Mouse (Mus musculus): ENCODE results near the gene Myo1h.

DNA sequence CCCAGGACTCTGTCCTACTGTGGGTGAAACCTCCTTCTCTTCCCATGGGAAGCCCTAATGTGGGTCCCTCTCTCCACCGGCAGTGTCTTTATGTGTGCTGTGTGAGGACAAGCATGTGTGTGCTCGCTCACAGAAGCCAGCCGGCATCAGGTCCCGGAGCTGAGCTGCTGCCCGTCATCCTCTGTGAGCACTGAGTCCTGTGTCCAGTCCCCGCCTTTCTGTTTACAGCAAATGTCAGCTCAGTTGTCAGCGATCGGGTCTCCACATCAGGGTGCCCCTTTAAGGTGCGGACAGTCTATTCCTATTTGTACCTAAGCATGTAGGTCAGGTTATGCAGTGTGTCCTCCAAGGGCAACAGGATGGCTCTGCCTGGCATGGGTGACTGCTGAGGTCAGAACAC, 84.6 kb downstream of the Myo1h start:
- TF ChIP-seq CEBPB (IDR thresholded peaks at IDR 0.05; ENCODE audit: insufficient read depth, poor library complexity, severe bottlenecking) (no peak), TCF12 (IDR thresholded peaks at IDR 0.05; ENCODE audit: insufficient read depth, poor library complexity, severe bottlenecking) (no peak), USF1 (IDR thresholded peaks at IDR 0.05; ENCODE audit: low read depth) (no peak), MAX (IDR thresholded peaks at IDR 0.05; ENCODE audit: low read depth) (no peak), E2F4 (IDR thresholded peaks at IDR 0.05; ENCODE audit: insufficient read depth) (no peak), POLR2A (IDR thresholded peaks at IDR 0.05; ENCODE audit: insufficient read length, low read depth) (no peak), MYOG (IDR thresholded peaks at IDR 0.05; ENCODE audit: control insufficient read depth in 1 of 3, insufficient read depth in 1 of 3, insufficient read length in 2 of 3, low read depth in 2 of 3) (no peak), POLR2AphosphoS2 (IDR thresholded peaks at IDR 0.05; ENCODE audit: insufficient read length, low read depth) (no peak), MYOD1 (IDR thresholded peaks at IDR 0.05; ENCODE audit: control insufficient read depth in 1 of 3, insufficient read length in 2 of 3, low read depth in 2 of 3) (no peak), TCF3 (IDR thresholded peaks at IDR 0.05; ENCODE audit: insufficient read length, low read depth) (no peak)

All from myocyte (in vitro differentiated cells).